Mouse (Mus musculus): ENCODE data around the gene Haghl.

- TF ChIP-seq POLR2A (IDR thresholded peaks at IDR 0.05; ENCODE audit: borderline replicate concordance, extremely low read depth, insufficient read depth, insufficient read length, poor library complexity, severe bottlenecking) (no peak), CTCF (IDR thresholded peaks at IDR 0.05; ENCODE audit: borderline replicate concordance, extremely low read depth, insufficient read depth, insufficient read length) (peak; percentile 54; the same call in 1 of the 2 replicates)
These were observed 28.0 kb upstream of the Haghl start for GRCm38 (mm10) chr17:25813471-25813870.

Measured in brain, embryonic 14.5 days (tissue).